Mouse (Mus musculus): ENCODE measurements at regions not wholly inside any gene's neighbourhood (a gene's known extent, or its start where the extent isn't known, plus 50 kb on each side); places are given as distances from the start of the nearest gene placed in this dataset.
A peak's percentile ranks its signal among the peaks of the same experiment; 100 is the strongest.

GRCm38 (mm10) chr5:55276265-55276837, 1278.1 kb downstream of the Stim2 start:
- DNase-seq (ENCODE audit: low spot score in 2 of 2) = no peak
- intact Hi-C loops (cut with DNase I) = no loop called here

DNA sequence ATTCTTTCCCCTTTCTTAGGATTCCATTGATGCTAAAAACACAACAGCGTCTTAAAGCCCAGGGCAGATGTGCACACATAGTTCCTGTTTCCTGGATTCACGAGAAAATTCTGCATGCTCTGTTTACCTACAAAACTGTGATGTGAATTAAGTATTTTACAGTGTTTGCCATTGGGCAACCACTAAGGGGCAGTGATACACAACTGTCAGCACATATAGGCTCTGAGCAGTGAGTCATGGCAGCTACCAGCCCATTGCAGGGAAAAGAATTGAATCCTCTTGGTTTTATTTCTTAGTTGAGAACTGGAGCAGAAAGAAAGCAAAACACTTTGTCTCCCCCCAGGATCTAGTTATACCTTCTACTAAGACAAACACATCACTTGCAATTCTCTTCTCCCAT, 1295.0 kb downstream of the Stim2 start:
- intact Hi-C loops (cut with DNase I) = no loop called here
- DNase-seq (ENCODE audit: low spot score in 2 of 2) = no peak

- DNase-seq (ENCODE audit: low spot score in 2 of 2) = no peak
- intact Hi-C loops (cut with DNase I) = no loop called here
Observed at GRCm38 (mm10) chr5:55293978-55294377, 1295.7 kb downstream of the Stim2 start.

DNA sequence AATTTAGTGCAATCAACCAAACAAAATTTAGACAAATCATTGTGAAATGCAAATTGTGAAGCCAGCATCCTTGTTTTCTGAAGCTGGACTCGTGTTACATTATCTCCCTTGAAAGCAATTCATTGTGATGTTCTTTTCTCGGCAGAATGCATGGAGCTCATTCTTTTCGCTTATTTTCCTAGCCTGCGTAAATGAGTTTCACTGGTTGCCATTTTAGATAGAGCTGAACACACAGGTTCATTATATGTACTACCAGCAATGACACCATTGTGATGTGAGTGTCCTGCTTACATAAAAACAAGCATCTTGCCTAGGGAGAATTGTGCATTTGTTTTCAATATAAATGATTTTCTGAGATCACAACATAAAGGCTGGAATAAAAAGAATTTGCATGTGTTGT, 1296.5 kb downstream of the Stim2 start:
- DNase-seq (ENCODE audit: low spot score in 2 of 2) = no peak
- intact Hi-C loops (cut with DNase I) = no loop called here

GRCm38 (mm10) chr5:55301538-55301937, 1303.2 kb downstream of the Stim2 start:
- DNase-seq (ENCODE audit: low spot score in 2 of 2) = no peak
- intact Hi-C loops (cut with DNase I) = no loop called here

- DNase-seq (ENCODE audit: low spot score in 2 of 2) = peak in 1 of 2 experiments; percentile 7
- intact Hi-C loops (cut with DNase I) = no loop called here
Observed at GRCm38 (mm10) chr5:55345968-55346367, 1347.7 kb downstream of the Stim2 start.

GRCm38 (mm10) chr5:55355483-55355882, 1357.2 kb downstream of the Stim2 start:
- intact Hi-C loops (cut with DNase I) = no loop called here

DNA sequence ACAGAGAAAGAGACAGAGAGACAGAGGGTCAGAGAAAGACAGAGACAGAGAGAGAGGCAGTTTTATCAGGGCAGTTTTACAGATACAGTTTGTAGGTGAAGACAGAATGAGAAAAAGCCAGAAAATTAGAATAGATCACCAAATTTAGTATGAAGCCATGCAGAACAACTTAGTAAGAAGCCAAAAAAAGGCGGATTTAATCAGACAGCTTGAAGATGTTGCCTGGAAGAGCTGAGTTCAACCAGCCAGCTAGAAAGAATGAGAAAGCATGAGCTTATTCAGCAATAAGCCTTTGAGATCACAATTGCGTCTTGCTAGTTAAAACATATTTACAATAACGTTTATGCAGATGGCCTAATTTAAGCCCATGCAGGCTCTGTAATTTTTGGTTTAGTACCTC, 1376.0 kb downstream of the Stim2 start:
- intact Hi-C loops (cut with DNase I) = no loop called here

More at GRCm38 (mm10) chr5:55355483-55355882, 1357.2 kb downstream of the Stim2 start:
- no peak for DNase-seq (ENCODE audit: low spot score in 2 of 2)

DNA sequence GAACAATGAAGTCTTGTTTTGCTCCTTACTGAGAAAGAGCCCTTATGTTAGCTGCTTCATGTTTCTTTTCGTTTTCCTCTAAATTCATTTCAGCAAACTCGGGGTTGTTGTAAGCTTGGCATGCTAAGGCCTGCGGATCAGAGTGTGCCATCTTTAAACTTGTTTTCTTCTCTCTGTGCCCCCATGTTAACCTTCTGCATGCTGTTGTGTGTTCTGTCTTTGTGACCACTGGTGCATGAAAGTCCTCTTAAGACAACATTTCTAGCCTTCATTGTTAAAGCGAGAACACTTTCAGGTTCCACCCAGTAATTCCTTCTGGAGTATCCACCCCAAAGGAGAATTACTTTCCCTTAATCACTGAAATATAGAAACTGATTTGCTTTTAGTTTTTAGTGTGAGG, 1392.5 kb downstream of the Stim2 start:
- DNase-seq (ENCODE audit: low spot score in 2 of 2) = no peak
- intact Hi-C loops (cut with DNase I) = no loop called here

More for the DNA sequence above, 1376.0 kb downstream of the Stim2 start:
- DNase-seq (ENCODE audit: low spot score in 2 of 2) = no peak

DNA sequence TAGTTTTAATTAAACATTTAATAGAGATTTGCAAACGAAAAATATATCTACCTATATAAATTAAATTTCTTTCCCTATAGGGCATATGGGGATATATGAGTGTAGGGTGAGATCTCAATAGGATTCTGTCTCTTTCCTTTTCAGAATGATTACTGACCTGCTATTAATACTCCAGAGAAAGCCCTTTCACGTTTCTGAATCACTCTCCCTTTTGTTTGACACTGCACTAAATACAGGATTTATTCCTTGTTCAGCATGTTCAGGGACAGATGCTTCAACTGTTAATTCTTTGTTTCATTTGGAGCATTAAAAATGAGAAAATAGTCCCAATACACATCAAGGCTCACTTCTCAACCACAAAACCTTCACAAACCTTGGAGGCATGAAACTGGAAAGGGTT, 1397.7 kb downstream of the Stim2 start:
- intact Hi-C loops (cut with DNase I) = no loop called here
- DNase-seq (ENCODE audit: low spot score in 2 of 2) = no peak

- DNase-seq (ENCODE audit: low spot score in 2 of 2) = peak; percentile 9 to 11
- intact Hi-C loops (cut with DNase I) = no loop called here
Observed at GRCm38 (mm10) chr5:55416146-55416545, 1417.8 kb downstream of the Stim2 start.

- DNase-seq (ENCODE audit: low spot score in 2 of 2) = no peak
- intact Hi-C loops (cut with DNase I) = no loop called here
Observed at GRCm38 (mm10) chr5:55439158-55439557, 1440.9 kb downstream of the Stim2 start.

DNA sequence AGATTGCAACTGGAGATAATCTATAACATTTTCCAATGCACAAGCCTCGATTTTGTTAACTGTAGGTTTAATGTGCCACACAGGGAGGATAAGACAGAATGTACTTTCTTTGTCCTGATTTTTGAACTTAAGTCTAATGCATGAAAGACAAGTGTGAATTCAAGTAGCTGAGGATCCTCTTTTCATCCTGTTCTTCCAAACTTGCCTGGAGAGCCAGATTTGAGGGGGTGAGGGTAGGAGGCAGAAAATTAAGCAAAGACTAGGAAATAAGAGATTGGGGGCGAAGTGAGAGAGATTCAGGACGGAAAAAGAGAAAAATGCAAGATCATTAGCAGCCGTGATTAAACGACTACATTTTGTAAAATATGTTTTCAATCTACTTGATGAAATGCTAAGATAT, 1450.8 kb downstream of the Stim2 start:
- intact Hi-C loops (cut with DNase I) = no loop called here
- peak in 1 of 2 experiments; percentile 4 for DNase-seq (ENCODE audit: low spot score in 2 of 2)
